Mouse (Mus musculus) ES-Bruce4 (cell line): ENCODE data around the gene Arhgap20. TPM values are rescaled to one million over a fixed set of nuclear protein-coding genes. Genes with fewer than 3 reads are reported as not detected.

Experiments used
- H3K27ac ChIP-seq: 2 replicates; pipeline ENCODE4 v1.5.1; 2012; ENCODE audit warnings: low read length, inconsistent platforms; ENCODE audit not compliant: insufficient read depth
- H3K27me3 ChIP-seq: 2 replicates; pipeline ENCODE4 v1.6.1; 2012; ENCODE audit warnings: mild to moderate bottlenecking, low read length, inconsistent platforms; ENCODE audit not compliant: control insufficient read depth, poor library complexity, insufficient read depth, severe bottlenecking
- H3K36me3 ChIP-seq: 2 replicates; pipeline ENCODE4 v1.6.1; 2012; ENCODE audit warnings: inconsistent platforms, mild to moderate bottlenecking, low read length, moderate library complexity; ENCODE audit not compliant: control insufficient read depth, poor library complexity, insufficient read depth, severe bottlenecking
- H3K4me1 ChIP-seq: one replicate; pipeline ENCODE4 v1.8.1; 2011; ENCODE audit warnings: low read length; ENCODE audit not compliant: control insufficient read depth, insufficient read depth
- H3K4me3 ChIP-seq: 2 replicates; pipeline ENCODE4 v1.5.1; 2011; ENCODE audit warnings: low read depth, mild to moderate bottlenecking, low read length
- H3K9ac ChIP-seq: 2 replicates; pipeline ENCODE4 v1.6.1; 2012; ENCODE audit warnings: low read depth, mild to moderate bottlenecking, inconsistent platforms; ENCODE audit not compliant: poor library complexity, severe bottlenecking
- H3K9me3 ChIP-seq: replicated peaks from 2 replicates; pipeline ENCODE4 v1.6.1; 2012; ENCODE audit warnings: mild to moderate bottlenecking, low read length, inconsistent platforms; ENCODE audit not compliant: control insufficient read depth, poor library complexity, insufficient read depth, severe bottlenecking
- CTCF ChIP-seq: IDR thresholded peaks from one replicate; pipeline ENCODE4 v1.8.1; 2011; ENCODE audit warnings: low read depth, low read length
- EP300 ChIP-seq: IDR thresholded peaks from 2 replicates; pipeline ENCODE4 v1.6.1; 2011; ENCODE audit warnings: low read depth, low read length; ENCODE audit not compliant: insufficient read depth
- POLR2A ChIP-seq: IDR thresholded peaks from one replicate; pipeline ENCODE4 v1.8.1; 2011; ENCODE audit warnings: low read length; ENCODE audit not compliant: insufficient read depth
- polyA plus RNA-seq: library from polyadenylated mRNA; stranded (reverse); fragments of >200 nt; gene quantifications from 2 replicates; pipeline ENCODE4 v1.2.4, GENCODE M21; 2011; ENCODE audit warnings: low read depth; ENCODE audit not compliant: missing spikeins, insufficient read depth, insufficient read length

Gene Arhgap20
- polyA plus RNA-seq, 1 experiment, result 0.61 TPM

GRCm38 (mm10) chr9:51738349-51738748, 26.8 kb upstream of the Arhgap20 start:
- TF ChIP-seq POLR2A (no peak), EP300 (no peak), CTCF (no peak)
- H3K36me3 ChIP-seq, result no peaks in the 10 kb centered on the region
- no peak overlapping the region for H3K27ac ChIP-seq
- H3K27me3 ChIP-seq, result no peaks in the 10 kb centered on the region
- no peak overlapping the region for H3K9ac ChIP-seq
- H3K9me3 ChIP-seq, result no peaks in the 10 kb centered on the region
- H3K4me1 ChIP-seq, result no peaks in the 10 kb centered on the region
- no peak overlapping the region for H3K4me3 ChIP-seq

DNA sequence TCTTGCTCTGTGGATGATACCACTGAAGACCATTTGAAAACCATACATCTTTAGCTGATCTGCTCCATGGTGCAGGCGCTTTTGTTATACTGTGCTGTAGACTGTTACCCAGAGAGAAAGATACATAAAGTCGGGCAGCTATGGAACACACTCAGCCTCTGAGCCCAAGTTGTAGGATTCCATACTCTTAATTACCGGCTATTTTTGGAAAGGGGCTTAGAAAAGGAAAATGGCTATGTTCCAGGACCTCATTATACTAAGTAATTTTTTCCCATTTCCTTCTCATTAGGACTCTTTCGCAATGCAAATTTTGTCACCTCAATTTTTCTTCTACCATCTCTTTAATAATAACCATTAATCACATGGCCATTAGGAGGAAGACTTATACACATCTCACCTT, 25.3 kb upstream of the Arhgap20 start:
- Histone ChIP-seq H3K9me3 (no peaks in the 10 kb centered on the region), H3K36me3 (no peaks in the 10 kb centered on the region), H3K4me1 (no peaks in the 10 kb centered on the region), H3K4me3 (no peak overlapping the region), H3K27me3 (no peaks in the 10 kb centered on the region), H3K9ac (no peak overlapping the region), H3K27ac (no peak overlapping the region)
- TF ChIP-seq POLR2A (no peak), CTCF (no peak), EP300 (no peak)

DNA sequence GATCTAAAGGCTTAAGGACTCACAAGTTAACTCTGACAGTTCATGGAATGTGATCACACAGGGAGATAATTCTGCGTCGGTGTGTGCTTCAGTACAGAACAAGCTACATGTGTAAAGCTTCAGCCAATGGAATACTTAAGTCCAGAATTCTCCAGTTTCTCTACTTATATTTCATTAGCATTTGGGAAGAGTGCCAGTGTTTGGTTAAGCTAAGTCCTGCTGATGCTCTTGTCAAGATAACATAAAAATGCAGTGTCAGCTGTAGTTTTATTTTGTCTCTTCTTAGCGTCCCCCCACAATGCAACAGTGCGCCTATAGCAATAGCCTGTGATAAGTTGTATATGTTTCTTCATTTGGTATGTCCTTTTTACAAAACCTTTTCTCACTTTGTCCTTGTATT, 15.0 kb upstream of the Arhgap20 start:
- no peak overlapping the region for H3K9ac ChIP-seq
- no peak overlapping the region for H3K4me3 ChIP-seq
- H3K9me3 ChIP-seq, result no peaks in the 10 kb centered on the region
- no peaks in the 10 kb centered on the region; the same call in 1 of the 2 replicates for H3K27me3 ChIP-seq
- TF ChIP-seq POLR2A (no peak), CTCF (no peak), EP300 (no peak)
- no peaks in the 10 kb centered on the region for H3K36me3 ChIP-seq
- no peaks in the 10 kb centered on the region for H3K4me1 ChIP-seq
- no peak overlapping the region for H3K27ac ChIP-seq

DNA sequence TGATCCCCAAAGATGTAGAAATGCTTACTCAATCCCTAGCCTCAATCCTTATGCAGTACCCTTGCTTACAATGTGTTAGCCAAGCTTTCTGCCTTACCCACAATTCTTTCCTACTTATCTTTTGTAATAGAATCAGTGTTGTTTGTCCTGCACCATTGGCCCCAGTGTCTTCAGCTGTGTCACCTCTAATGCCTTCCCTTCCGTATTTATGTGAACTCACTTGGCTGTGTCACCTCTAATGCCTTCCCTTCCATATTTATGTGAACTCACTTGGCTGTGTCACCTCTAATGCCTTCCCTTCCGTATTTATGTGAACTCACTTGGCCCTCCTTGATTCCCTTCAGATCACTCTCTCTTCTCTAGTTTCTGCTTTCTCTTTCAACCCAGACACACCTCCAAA, 4.1 kb upstream of the Arhgap20 start:
- H3K9me3 ChIP-seq, result no peaks in the 10 kb centered on the region
- no peak for TF ChIP-seq EP300
- TF ChIP-seq CTCF, result no peak
- TF ChIP-seq POLR2A, result no peak
- no peaks in the 10 kb centered on the region for H3K36me3 ChIP-seq
- H3K9ac ChIP-seq, result no peak overlapping the region
- peaks cover 8% of the 10 kb centered on the region for H3K27me3 ChIP-seq
- no peak overlapping the region for H3K4me3 ChIP-seq
- no peak overlapping the region for H3K27ac ChIP-seq
- H3K4me1 ChIP-seq, result no peaks in the 10 kb centered on the region

DNA sequence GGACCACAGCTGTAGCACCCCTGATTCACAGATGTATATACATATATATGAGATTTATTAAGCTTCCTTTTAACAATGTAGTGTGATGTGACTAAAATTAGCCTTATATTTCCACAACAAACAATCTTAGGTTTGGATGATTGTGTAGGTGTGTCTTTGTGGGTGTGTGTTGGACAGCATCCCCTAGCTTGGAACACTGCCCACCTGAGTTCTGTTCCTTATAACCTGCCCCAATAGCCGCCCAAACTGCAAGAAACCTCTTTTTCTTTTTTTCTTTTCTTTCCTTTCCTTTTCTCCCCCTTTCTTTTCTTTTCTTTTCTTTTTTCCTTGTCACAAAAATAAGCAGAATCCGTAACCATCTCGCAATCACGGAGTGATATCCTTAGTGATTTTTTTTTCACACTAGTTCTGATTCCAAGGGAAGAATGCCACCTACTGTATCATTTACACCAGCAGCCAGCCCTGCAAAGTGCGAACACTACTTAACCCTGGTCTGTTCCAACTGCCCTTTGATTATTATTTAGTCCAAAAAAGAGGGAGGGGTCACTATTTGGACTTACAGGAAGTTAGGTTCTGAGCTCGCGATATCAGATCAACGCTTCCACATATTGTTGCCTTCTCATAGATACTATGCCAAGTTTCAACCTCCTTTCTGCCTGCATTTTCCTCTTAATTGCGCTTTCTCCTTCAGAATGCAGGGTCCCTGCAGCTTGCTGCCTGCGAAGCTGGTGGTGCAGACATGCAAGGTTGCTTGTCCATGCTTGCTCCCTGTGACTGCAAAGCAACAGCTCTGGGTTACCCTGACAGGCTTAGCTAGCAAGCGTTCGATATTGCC, 879 bp upstream of the Arhgap20 start:
- Histone ChIP-seq H3K27ac (no peak overlapping the region), H3K27me3 (peaks cover 7% of the 10 kb centered on the region), H3K36me3 (no peaks in the 10 kb centered on the region), H3K4me3 (peak overlapping the region; percentile 82), H3K4me1 (no peaks in the 10 kb centered on the region), H3K9me3 (no peaks in the 10 kb centered on the region), H3K9ac (peak overlapping the region; percentile 49)
- TF ChIP-seq EP300 (no peak), POLR2A (no peak), CTCF (no peak)

- H3K27ac ChIP-seq, result no peak overlapping the region
- peak overlapping the region; percentile 74 for H3K4me3 ChIP-seq
- peaks cover 5% of the 10 kb centered on the region for H3K27me3 ChIP-seq
Observed at GRCm38 (mm10) chr9:51765417-51766174, 459 bp downstream of the Arhgap20 start.

More at GRCm38 (mm10) chr9:51765417-51766174, 459 bp downstream of the Arhgap20 start:
- Histone ChIP-seq H3K4me1 (no peaks in the 10 kb centered on the region), H3K36me3 (no peaks in the 10 kb centered on the region), H3K9me3 (no peaks in the 10 kb centered on the region), H3K9ac (peak overlapping the region; percentile 49)
- no peak for TF ChIP-seq POLR2A
- no peak for TF ChIP-seq EP300
- no peak for TF ChIP-seq CTCF
